ENCODE assay signal across 11 mouse cellular contexts in the genomic region with DNA sequence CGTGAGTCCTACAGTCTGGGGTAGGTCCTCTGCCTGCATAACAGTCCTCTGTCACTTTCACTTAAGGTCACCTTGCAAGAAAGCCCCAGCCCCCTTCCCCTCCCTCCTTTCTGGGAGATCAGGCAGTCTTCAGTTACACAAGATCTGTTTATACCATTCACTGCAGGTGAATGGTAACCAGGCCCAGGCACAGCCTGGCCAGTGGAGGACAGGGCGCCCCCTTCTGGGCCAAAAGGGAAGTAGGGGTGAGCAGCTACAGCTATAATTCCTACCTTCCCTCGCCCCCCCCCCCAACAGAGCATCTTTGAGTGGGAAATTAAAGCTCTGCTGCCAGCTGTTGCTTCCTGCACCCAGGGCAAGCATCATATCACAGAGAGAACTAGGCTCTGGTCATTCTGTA. TPM values are rescaled to one million over a fixed set of nuclear protein-coding genes. Genes with fewer than 3 reads are reported as not detected.
DNase-seq lines count a peak whose midpoint lies in the region; ATAC-seq and TF ChIP-seq lines count a peak whose summit lies in the region.
"Had no signal": no experiment of that assay in that cellular context is flagged by ENCODE, and none has a peak within 500 bp of the region (broad histone marks: within the 10 kb centered on the region; RNA-seq: fewer than 3 reads in every experiment).

No protein-coding gene starts in this region.

- peak; percentile 42; the same call in 1 of the 2 replicates for TF ChIP-seq CTCF in hindbrain, postnatal 0 days (IDR thresholded peaks at IDR 0.05; ENCODE audit: low read depth)
- peak; percentile 63; the same call in 1 of the 2 replicates for TF ChIP-seq CTCF in testis, adult 2 months (IDR thresholded peaks at IDR 0.05; ENCODE audit: control insufficient read depth, insufficient read depth, insufficient replicate concordance, low read depth, low read length)

- H3K27ac ChIP-seq in hindbrain, postnatal 0 days: no peak overlapping the region
- H3K27ac ChIP-seq in hindbrain, embryonic 16.5 days (ENCODE audit: low read depth, low read length): no peak overlapping the region
- no peak overlapping the region for H3K27ac ChIP-seq in testis, adult 2 months (ENCODE audit: control insufficient read depth, insufficient read depth, low read depth, low read length)
- no peak overlapping the region for H3K27ac ChIP-seq in embryonic facial prominence, embryonic 11.5 days (replicated peaks; ENCODE audit: low read depth, low read length)

- TF ChIP-seq POLR2A in testis, adult 2 months (IDR thresholded peaks at IDR 0.05; ENCODE audit: control insufficient read depth, low read depth, low read length): no peak

- ATAC-seq in hindbrain, postnatal 0 days: no peak
- no peak for ATAC-seq in hindbrain, embryonic 16.5 days
- peak; percentile 34; the same call in 1 of the 2 replicates for ATAC-seq in embryonic facial prominence, embryonic 11.5 days (replicated peaks; ENCODE audit: insufficient number of reproducible peaks, low FRiP score, low TSS enrichment, low read depth)

- no peak overlapping the region for H3K9ac ChIP-seq in hindbrain, postnatal 0 days (replicated peaks; ENCODE audit: low read length)
- H3K9ac ChIP-seq in hindbrain, embryonic 16.5 days (ENCODE audit: low read depth, low read length): no peak overlapping the region
- no peak overlapping the region for H3K9ac ChIP-seq in embryonic facial prominence, embryonic 11.5 days (replicated peaks; ENCODE audit: low read length)

- H3K4me1 ChIP-seq in hindbrain, postnatal 0 days (ENCODE audit: insufficient read depth, low read length): no peaks in the 10 kb centered on the region
- no peaks in the 10 kb centered on the region for H3K4me1 ChIP-seq in hindbrain, embryonic 16.5 days (ENCODE audit: control insufficient read depth, insufficient read depth, low read depth, low read length)
- no peaks in the 10 kb centered on the region for H3K4me1 ChIP-seq in testis, adult 2 months (ENCODE audit: control insufficient read depth, insufficient read depth, low read length)
- H3K4me1 ChIP-seq in embryonic facial prominence, embryonic 11.5 days (ENCODE audit: control insufficient read depth, insufficient read depth, low read length): no peaks in the 10 kb centered on the region

- H3K36me3 ChIP-seq in hindbrain, postnatal 0 days (ENCODE audit: insufficient read depth, low read length): no peaks in the 10 kb centered on the region
- no peaks in the 10 kb centered on the region for H3K36me3 ChIP-seq in hindbrain, embryonic 16.5 days (ENCODE audit: control insufficient read depth, insufficient read depth, low read length)
- H3K36me3 ChIP-seq in testis, adult 2 months (ENCODE audit: control insufficient read depth, insufficient read depth, low read length): no peaks in the 10 kb centered on the region
- no peaks in the 10 kb centered on the region for H3K36me3 ChIP-seq in embryonic facial prominence, embryonic 11.5 days (replicated peaks; ENCODE audit: control insufficient read depth, insufficient read depth, low read depth, low read length)

- DNase-seq in hindbrain, postnatal 0 days (ENCODE audit: low spot score): no peak
- no peak for DNase-seq in testis, postnatal 14 days (ENCODE audit: low spot score)
- peak; percentile 18 for DNase-seq in embryonic facial prominence, embryonic 11.5 days (ENCODE audit: low spot score)
- DNase-seq in thymus, postnatal 4 days: peak; percentile 78
- no peak for DNase-seq in gastrocnemius, adult 8-10 months (ENCODE audit: low spot score in 2 of 2)
- no peak for DNase-seq in heart, adult 9 months (ENCODE audit: low spot score in 2 of 2)
- DNase-seq: layer of hippocampus, postnatal 36 days had no signal

- no peaks in the 10 kb centered on the region for H3K27me3 ChIP-seq in hindbrain, postnatal 0 days (ENCODE audit: insufficient read depth, low read length)
- H3K27me3 ChIP-seq in hindbrain, embryonic 16.5 days (replicated peaks; ENCODE audit: control insufficient read depth, insufficient read depth, low read length): no peaks in the 10 kb centered on the region
- no peaks in the 10 kb centered on the region for H3K27me3 ChIP-seq in testis, adult 2 months (ENCODE audit: control insufficient read depth, insufficient read depth, low read length)
- no peaks in the 10 kb centered on the region for H3K27me3 ChIP-seq in embryonic facial prominence, embryonic 11.5 days (ENCODE audit: control insufficient read depth, insufficient read depth, low read length)

- H3K4me3 ChIP-seq in hindbrain, postnatal 0 days (ENCODE audit: low read length): no peak overlapping the region
- no peak overlapping the region for H3K4me3 ChIP-seq in hindbrain, embryonic 16.5 days (ENCODE audit: low read length)
- H3K4me3 ChIP-seq in testis, adult 2 months (ENCODE audit: control insufficient read depth, low read depth, low read length): no peak overlapping the region
- H3K4me3 ChIP-seq in embryonic facial prominence, embryonic 11.5 days (ENCODE audit: low read depth, low read length): no peak overlapping the region

- no peaks in the 10 kb centered on the region for H3K9me3 ChIP-seq in hindbrain, postnatal 0 days (ENCODE audit: low read length)
- H3K9me3 ChIP-seq in hindbrain, embryonic 16.5 days (ENCODE audit: control insufficient read depth, low read length): no peaks in the 10 kb centered on the region
- no peaks in the 10 kb centered on the region for H3K9me3 ChIP-seq in embryonic facial prominence, embryonic 11.5 days (replicated peaks; ENCODE audit: control insufficient read depth, low read length)

- H3K4me2 ChIP-seq in hindbrain, postnatal 0 days (ENCODE audit: low read depth, low read length): no peak overlapping the region
- no peak overlapping the region for H3K4me2 ChIP-seq in hindbrain, embryonic 16.5 days (ENCODE audit: low read length)
- H3K4me2 ChIP-seq in embryonic facial prominence, embryonic 11.5 days (ENCODE audit: low read depth, low read length): no peak overlapping the region

- 66% methylated on average over 3 of the region's 3 CpGs for WGBS in hindbrain, postnatal 0 days
- 49% methylated on average over 3 of the region's 3 CpGs for WGBS in hindbrain, embryonic 16.5 days
- WGBS in embryonic facial prominence, embryonic 11.5 days: 61% methylated on average over 3 of the region's 3 CpGs

RNA-seq across cellular contexts. Expression of gene Lyzl4, which starts 25.4 kb away (rescaled TPM):
- total RNA-seq in hindbrain, postnatal 0 days (2014; rRNA removed): not detected in 2 replicates
- 0.23 and 0.46 TPM in 2 replicates for polyA plus RNA-seq in hindbrain, postnatal 0 days (2015; fragmentation: Nextera tagmentation; extraction: Ambion mirVana)
- polyA plus RNA-seq in hindbrain, embryonic 16.5 days (2015; fragmentation: Nextera tagmentation; extraction: Ambion mirVana): 0.16 TPM in 1 of 2 replicates, not detected in the other
- 136 and 145 TPM in 2 replicates for polyA plus RNA-seq in testis, adult 2 months (2012; rRNA removed)
- not detected in 2 replicates for polyA plus RNA-seq in embryonic facial prominence, embryonic 11.5 days (2014; fragmentation: Nextera tagmentation; extraction: Ambion mirVana)
- total RNA-seq in gastrocnemius, adult 8-10 months (2022): not detected
- total RNA-seq: adrenal gland, postnatal 36 days; monocyte, adult 5-6 weeks had no signal

RNA-seq across cellular contexts. Expression of gene Vipr1, which starts 26.0 kb away (rescaled TPM):
- total RNA-seq in hindbrain, postnatal 0 days (2014; rRNA removed): 1.3 and 1.4 TPM in 2 replicates
- 0.38 and 0.51 TPM in 2 replicates for polyA plus RNA-seq in hindbrain, postnatal 0 days (2015; fragmentation: Nextera tagmentation; extraction: Ambion mirVana)
- 0.49 and 0.80 TPM in 2 replicates for polyA plus RNA-seq in hindbrain, embryonic 16.5 days (2015; fragmentation: Nextera tagmentation; extraction: Ambion mirVana)
- 0.42 and 0.96 TPM in 2 replicates for polyA plus RNA-seq in testis, adult 2 months (2012; rRNA removed)
- polyA plus RNA-seq in embryonic facial prominence, embryonic 11.5 days (2014; fragmentation: Nextera tagmentation; extraction: Ambion mirVana): 0.08 and 0.57 TPM in 2 replicates
- total RNA-seq in gastrocnemius, adult 8-10 months (2022): 1 to 10 TPM in 3 of 4 experiments, under 1 TPM in 1; 0.96 to 2.0 (median 1.2) TPM

Comparison
In these comparisons a context has a peak if more than half of its experiments do, and no peak if none do; other contexts are left out.
1. DNase-seq: peak in embryonic facial prominence, embryonic 11.5 days (single experiment) and thymus, postnatal 4 days (single experiment); none in hindbrain, postnatal 0 days (single experiment), testis, postnatal 14 days (single experiment), gastrocnemius, adult 8-10 months (0 of 2) and heart, adult 9 months (0 of 2).
2. RNA of gene Lyzl4, which starts 25.4 kb away (polyA plus RNA-seq): 136 to 145 TPM in testis, adult 2 months; 0.23 to 0.46 TPM in hindbrain, postnatal 0 days, not detected in embryonic facial prominence, embryonic 11.5 days and 0.16 TPM in hindbrain, embryonic 16.5 days; every median in the first group is over 10 times any median in the second.